Mouse (Mus musculus): ENCODE data around the gene Slc27a1. TPM values are rescaled to one million over a fixed set of nuclear protein-coding genes. Genes with fewer than 3 reads are reported as not detected.

Gene Slc27a1
- total and polyA plus RNA-seq, 2 experiments: 7.2 to 15.7 TPM

DNA sequence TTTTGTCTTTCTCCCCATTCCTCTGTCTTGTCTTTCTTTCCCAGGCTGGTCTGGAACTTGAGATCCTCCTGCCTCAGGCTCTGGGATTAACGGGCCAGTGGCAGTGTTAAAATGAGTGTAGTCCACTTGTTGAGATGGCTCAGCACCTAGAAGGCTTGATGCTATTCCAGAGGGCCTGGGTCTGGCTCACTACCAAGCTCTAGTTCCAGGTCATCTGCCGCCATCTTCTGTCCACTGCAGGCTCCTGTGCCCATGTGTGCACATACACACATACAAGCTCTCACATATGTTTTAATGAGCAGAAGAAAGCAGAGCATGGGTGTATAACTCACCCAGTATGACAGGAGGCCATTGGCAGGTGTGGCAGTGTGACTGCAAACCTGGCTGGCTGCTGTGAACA is 3.4 kb downstream of the Slc27a1 start:
- no peak overlapping the region for H3K4me3 ChIP-seq (ENCODE audit: insufficient read depth, low read depth, low read length)
- no peaks in the 10 kb centered on the region for H3K36me3 ChIP-seq (ENCODE audit: control insufficient read depth, insufficient read depth, low read length)
- TF ChIP-seq CTCF (IDR thresholded peaks at IDR 0.05; ENCODE audit: low read depth, low read length) (no peak), POLR2A (IDR thresholded peaks at IDR 0.05; ENCODE audit: extremely low read depth, insufficient read depth, low read length) (no peak)
- no peaks in the 10 kb centered on the region for H3K27me3 ChIP-seq (ENCODE audit: control insufficient read depth, insufficient read depth, low read length)
- H3K79me2 ChIP-seq (ENCODE audit: control insufficient read depth, insufficient read depth, low read length): 0 out of 2 replicates have a peak, but pooled peaks cover 2% of the 10 kb centered on the region
- DNase-seq (ENCODE audit: extremely low read depth, low read depth, low spot score): no peak
- no peak overlapping the region for H3K9ac ChIP-seq (ENCODE audit: low read depth, low read length)
- H3K27ac ChIP-seq (replicated peaks; ENCODE audit: insufficient read depth, low read depth, low read length): no peak overlapping the region
- H3K4me1 ChIP-seq (ENCODE audit: control insufficient read depth, insufficient read depth, low read length): peaks cover 4% of the 10 kb centered on the region; the same call in 1 of the 2 replicates
- WGBS: 84% methylated on average over 2 of the region's 2 CpGs

DNA sequence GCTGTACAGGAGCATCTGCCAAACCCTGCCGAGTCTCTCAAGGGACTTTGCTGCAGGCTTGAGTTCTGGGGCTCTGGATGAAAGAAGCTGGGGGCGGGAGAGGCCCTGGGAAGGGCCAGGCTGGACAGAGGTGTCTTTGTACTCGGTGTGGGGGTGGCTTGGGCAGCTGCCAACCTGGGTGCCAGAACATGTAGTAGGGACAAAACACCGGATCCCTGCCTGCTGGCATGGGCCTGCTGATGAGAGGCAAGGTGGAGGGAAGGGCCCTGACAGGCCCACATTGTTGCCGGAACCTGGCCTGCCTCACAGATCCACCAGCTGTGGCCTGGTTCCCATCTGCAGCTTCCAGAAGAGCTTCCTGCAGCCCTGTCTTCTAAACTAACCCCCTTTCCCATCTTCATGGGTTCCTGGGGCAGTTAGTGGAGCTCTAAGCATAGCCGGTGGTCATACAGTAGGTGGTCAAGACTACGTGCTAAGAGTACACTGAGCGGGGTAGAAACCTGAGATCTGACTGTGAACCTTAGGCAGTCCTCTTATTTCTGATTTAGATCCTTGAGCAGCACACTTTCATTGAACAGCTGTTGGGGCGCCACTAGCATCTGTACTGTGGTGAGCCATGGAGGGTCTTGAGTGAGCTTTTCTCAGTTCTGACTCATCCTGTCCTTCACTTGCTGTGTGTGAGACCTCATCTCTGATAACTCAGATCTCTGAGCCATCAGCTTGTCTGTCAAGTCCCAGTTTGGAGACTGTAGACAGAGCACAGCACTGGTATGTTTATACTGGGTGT is 4.4 kb downstream of the Slc27a1 start:
- no peak overlapping the region for H3K4me3 ChIP-seq (ENCODE audit: insufficient read depth, low read depth, low read length)
- H3K9ac ChIP-seq (ENCODE audit: low read depth, low read length): no peak overlapping the region
- DNase-seq (ENCODE audit: extremely low read depth, low read depth, low spot score): no peak
- peaks cover 3% of the 10 kb centered on the region; the same call in 1 of the 2 replicates for H3K4me1 ChIP-seq (ENCODE audit: control insufficient read depth, insufficient read depth, low read length)
- no peak overlapping the region for H3K27ac ChIP-seq (replicated peaks; ENCODE audit: insufficient read depth, low read depth, low read length)
- no peaks in the 10 kb centered on the region for H3K27me3 ChIP-seq (ENCODE audit: control insufficient read depth, insufficient read depth, low read length)
- H3K79me2 ChIP-seq (ENCODE audit: control insufficient read depth, insufficient read depth, low read length): 0 out of 2 replicates have a peak, but pooled peaks cover 2% of the 10 kb centered on the region
- 58% methylated on average over 9 of the region's 9 CpGs for WGBS
- TF ChIP-seq POLR2A (IDR thresholded peaks at IDR 0.05; ENCODE audit: extremely low read depth, insufficient read depth, low read length): no peak
- TF ChIP-seq CTCF (IDR thresholded peaks at IDR 0.05; ENCODE audit: low read depth, low read length): no peak
- no peaks in the 10 kb centered on the region for H3K36me3 ChIP-seq (ENCODE audit: control insufficient read depth, insufficient read depth, low read length)

DNA sequence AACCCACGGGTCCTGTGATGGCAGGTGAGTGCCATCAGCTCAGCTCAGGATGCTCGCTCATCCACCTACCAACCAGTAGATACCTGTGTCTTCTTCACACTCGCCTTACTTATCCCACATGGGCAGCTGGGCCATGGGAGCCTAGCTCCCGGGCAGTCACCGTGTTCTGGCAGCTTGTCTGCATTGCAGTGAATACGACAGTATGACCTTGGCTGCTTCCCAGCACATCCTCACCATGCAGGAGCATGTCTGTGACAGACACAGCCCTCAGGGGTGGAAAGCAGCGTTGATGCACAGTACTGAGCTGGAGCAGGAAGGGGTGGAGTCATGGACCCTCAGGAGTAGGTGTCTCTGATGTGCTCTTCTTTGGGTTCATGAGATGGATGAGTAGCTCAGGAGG is 5.7 kb downstream of the Slc27a1 start:
- WGBS: 80% methylated on average over 7 of the region's 7 CpGs

DNA sequence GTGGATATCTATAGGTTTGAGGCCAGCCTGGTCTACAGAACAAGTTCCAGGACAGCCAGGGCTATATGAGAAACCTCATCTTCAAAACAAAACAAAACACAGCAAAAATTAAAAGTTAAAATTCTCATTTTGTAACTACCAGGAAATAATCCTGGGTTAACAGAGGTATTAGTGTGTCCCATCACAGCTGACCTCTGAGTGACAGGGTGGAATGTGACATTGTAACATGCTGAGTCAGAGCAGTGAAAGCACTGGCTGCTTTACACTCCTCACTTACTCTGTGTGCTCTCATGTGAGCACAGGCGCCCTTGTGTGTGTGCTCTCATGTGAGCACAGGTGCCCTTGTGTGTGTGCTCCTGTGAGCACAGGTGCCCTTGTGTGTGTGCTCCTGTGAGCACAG is 6.3 kb downstream of the Slc27a1 start:
- Histone ChIP-seq H3K9ac (ENCODE audit: low read depth, low read length) (no peak overlapping the region), H3K27ac (replicated peaks; ENCODE audit: insufficient read depth, low read depth, low read length) (no peak overlapping the region), H3K4me3 (ENCODE audit: insufficient read depth, low read depth, low read length) (no peak overlapping the region), H3K27me3 (ENCODE audit: control insufficient read depth, insufficient read depth, low read length) (no peaks in the 10 kb centered on the region), H3K79me2 (ENCODE audit: control insufficient read depth, insufficient read depth, low read length) (0 out of 2 replicates have a peak, but pooled peaks cover 2% of the 10 kb centered on the region), H3K36me3 (ENCODE audit: control insufficient read depth, insufficient read depth, low read length) (no peaks in the 10 kb centered on the region), H3K4me1 (ENCODE audit: control insufficient read depth, insufficient read depth, low read length) (no peaks in the 10 kb centered on the region)
- TF ChIP-seq POLR2A (IDR thresholded peaks at IDR 0.05; ENCODE audit: extremely low read depth, insufficient read depth, low read length): no peak
- TF ChIP-seq CTCF (IDR thresholded peaks at IDR 0.05; ENCODE audit: low read depth, low read length): no peak
- 67% methylated on average over 1 of the region's 1 CpGs for WGBS
- no peak for DNase-seq (ENCODE audit: extremely low read depth, low read depth, low spot score)

More for the DNA sequence above, 5.7 kb downstream of the Slc27a1 start:
- no peaks in the 10 kb centered on the region for H3K36me3 ChIP-seq (ENCODE audit: control insufficient read depth, insufficient read depth, low read length)
- H3K4me3 ChIP-seq (ENCODE audit: insufficient read depth, low read depth, low read length): no peak overlapping the region
- 0 out of 2 replicates have a peak, but pooled peaks cover 2% of the 10 kb centered on the region for H3K79me2 ChIP-seq (ENCODE audit: control insufficient read depth, insufficient read depth, low read length)
- no peaks in the 10 kb centered on the region for H3K27me3 ChIP-seq (ENCODE audit: control insufficient read depth, insufficient read depth, low read length)
- H3K4me1 ChIP-seq (ENCODE audit: control insufficient read depth, insufficient read depth, low read length): no peaks in the 10 kb centered on the region
- H3K27ac ChIP-seq (replicated peaks; ENCODE audit: insufficient read depth, low read depth, low read length): no peak overlapping the region
- TF ChIP-seq POLR2A (IDR thresholded peaks at IDR 0.05; ENCODE audit: extremely low read depth, insufficient read depth, low read length): no peak
- no peak for TF ChIP-seq CTCF (IDR thresholded peaks at IDR 0.05; ENCODE audit: low read depth, low read length)
- H3K9ac ChIP-seq (ENCODE audit: low read depth, low read length): no peak overlapping the region
- DNase-seq (ENCODE audit: extremely low read depth, low read depth, low spot score): no peak

DNA sequence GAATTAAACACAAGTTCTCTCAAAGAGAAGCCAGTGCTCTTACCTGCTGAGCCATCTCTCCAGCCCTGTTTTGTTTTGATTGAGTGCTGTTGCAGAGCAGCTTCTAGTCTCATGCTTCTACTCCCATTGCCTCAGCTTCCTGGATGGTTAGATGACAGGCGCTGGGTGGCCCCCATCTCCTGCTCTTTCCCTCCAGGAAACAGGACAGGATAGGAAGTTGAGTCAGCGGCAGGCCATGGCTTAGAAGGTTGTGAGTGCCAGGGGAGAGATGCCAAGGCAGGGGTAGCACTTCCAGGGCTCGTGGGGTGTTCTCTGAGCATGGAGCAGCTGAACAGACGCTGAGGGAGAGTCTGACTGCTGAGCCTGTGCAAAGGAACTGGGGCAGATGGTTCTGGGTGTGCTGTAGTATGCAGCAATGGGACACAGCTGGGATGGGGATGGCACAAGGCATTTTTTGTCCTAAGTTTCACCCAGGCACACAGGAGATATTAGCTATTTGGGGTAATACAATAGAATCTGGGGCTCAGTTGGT is 9.2 kb downstream of the Slc27a1 start:
- H3K4me3 ChIP-seq (ENCODE audit: insufficient read depth, low read depth, low read length): no peak overlapping the region
- WGBS: 73% methylated on average over 4 of the region's 4 CpGs
- no peaks in the 10 kb centered on the region for H3K36me3 ChIP-seq (ENCODE audit: control insufficient read depth, insufficient read depth, low read length)
- TF ChIP-seq POLR2A (IDR thresholded peaks at IDR 0.05; ENCODE audit: extremely low read depth, insufficient read depth, low read length): no peak
- TF ChIP-seq CTCF (IDR thresholded peaks at IDR 0.05; ENCODE audit: low read depth, low read length): no peak
- no peaks in the 10 kb centered on the region for H3K4me1 ChIP-seq (ENCODE audit: control insufficient read depth, insufficient read depth, low read length)
- H3K27me3 ChIP-seq (ENCODE audit: control insufficient read depth, insufficient read depth, low read length): no peaks in the 10 kb centered on the region
- H3K9ac ChIP-seq (ENCODE audit: low read depth, low read length): no peak overlapping the region
- H3K27ac ChIP-seq (replicated peaks; ENCODE audit: insufficient read depth, low read depth, low read length): no peak overlapping the region
- no peak for DNase-seq (ENCODE audit: extremely low read depth, low read depth, low spot score)
- 0 out of 2 replicates have a peak, but pooled peaks cover 2% of the 10 kb centered on the region for H3K79me2 ChIP-seq (ENCODE audit: control insufficient read depth, insufficient read depth, low read length)

DNA sequence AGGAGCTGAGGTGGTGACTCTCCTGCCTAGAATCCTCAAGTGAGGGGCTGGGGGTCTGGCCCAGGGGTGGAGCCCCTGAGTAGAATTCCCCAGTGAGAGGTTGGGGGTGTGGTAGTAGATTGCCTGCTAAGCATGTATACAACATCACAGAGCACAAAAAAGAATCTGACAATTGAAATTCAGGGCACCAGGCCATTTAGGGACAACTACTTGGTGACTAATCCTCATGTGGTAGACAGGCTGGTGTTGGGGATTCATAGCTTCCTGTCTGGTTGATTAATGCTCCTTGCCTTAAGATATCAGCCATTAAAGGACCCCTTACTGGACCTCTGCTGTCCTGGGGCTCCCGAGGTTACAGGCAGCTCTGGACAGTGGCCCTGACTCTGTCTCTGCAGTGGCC is 10.3 kb downstream of the Slc27a1 start:
- TF ChIP-seq CTCF (IDR thresholded peaks at IDR 0.05; ENCODE audit: low read depth, low read length) (no peak), POLR2A (IDR thresholded peaks at IDR 0.05; ENCODE audit: extremely low read depth, insufficient read depth, low read length) (no peak)
- no peak overlapping the region for H3K27ac ChIP-seq (replicated peaks; ENCODE audit: insufficient read depth, low read depth, low read length)
- DNase-seq (ENCODE audit: extremely low read depth, low read depth, low spot score): no peak
- no peaks in the 10 kb centered on the region for H3K4me1 ChIP-seq (ENCODE audit: control insufficient read depth, insufficient read depth, low read length)
- WGBS: 86% methylated on average over 1 of the region's 1 CpGs
- no peaks in the 10 kb centered on the region for H3K27me3 ChIP-seq (ENCODE audit: control insufficient read depth, insufficient read depth, low read length)
- H3K9ac ChIP-seq (ENCODE audit: low read depth, low read length): no peak overlapping the region
- H3K36me3 ChIP-seq (ENCODE audit: control insufficient read depth, insufficient read depth, low read length): no peaks in the 10 kb centered on the region
- 0 out of 2 replicates have a peak, but pooled peaks cover 2% of the 10 kb centered on the region for H3K79me2 ChIP-seq (ENCODE audit: control insufficient read depth, insufficient read depth, low read length)
- no peak overlapping the region for H3K4me3 ChIP-seq (ENCODE audit: insufficient read depth, low read depth, low read length)

All from liver, adult 2 months (tissue).